Mouse (Mus musculus) spleen, adult 2 months (tissue): Measurements from ENCODE around the gene Lama5.

Experiments
- CTCF ChIP-seq: fragments of 200-500 bp; IDR thresholded peaks from 2 replicates; pipeline ENCODE4 v1.5.1; 2011; ENCODE audit warnings: mild to moderate bottlenecking, inconsistent platforms; ENCODE audit not compliant: insufficient read depth, insufficient read length, insufficient replicate concordance; ENCODE audit errors: extremely low read depth
- POLR2A ChIP-seq: fragments of 200-500 bp; IDR thresholded peaks from 2 replicates; pipeline ENCODE4 v1.6.1; 2011; ENCODE audit warnings: low read depth, low read length, inconsistent platforms

- TF ChIP-seq CTCF (no peak), POLR2A (no peak)
Measured at GRCm38 (mm10) chr2:180251838-180252237, 26.2 kb upstream of the Lama5 start.
